Mouse (Mus musculus): ENCODE results near the gene Rasl2-9.

GRCm38 (mm10) chr7:5091008-5091728 lies 34.6 kb downstream of the Rasl2-9 start:
- TF ChIP-seq TCF12 (IDR thresholded peaks at IDR 0.05; ENCODE audit: insufficient read depth, poor library complexity, severe bottlenecking), result no peak
- no peak for TF ChIP-seq POLR2A (IDR thresholded peaks at IDR 0.05; ENCODE audit: insufficient read length, low read depth)
- TF ChIP-seq POLR2AphosphoS2 (IDR thresholded peaks at IDR 0.05; ENCODE audit: insufficient read length, low read depth), result no peak
- TF ChIP-seq TCF3 (IDR thresholded peaks at IDR 0.05; ENCODE audit: insufficient read length, low read depth), result no peak
- no peak for TF ChIP-seq E2F4 (IDR thresholded peaks at IDR 0.05; ENCODE audit: insufficient read depth)
- TF ChIP-seq MAX (IDR thresholded peaks at IDR 0.05; ENCODE audit: low read depth), result no peak
- TF ChIP-seq MYOD1 (IDR thresholded peaks at IDR 0.05; ENCODE audit: control insufficient read depth in 1 of 3, insufficient read length in 2 of 3, low read depth in 2 of 3), result no peak
- no peak for TF ChIP-seq SRF (IDR thresholded peaks at IDR 0.05; ENCODE audit: control insufficient read depth, insufficient read length, low read depth)

Data from myocyte (in vitro differentiated cells).